Mouse (Mus musculus) adrenal gland, postnatal 36 days (tissue): ENCODE measurements around the gene Gpx5. TPM values are rescaled to one million over a fixed set of nuclear protein-coding genes. Genes with fewer than 3 reads are reported as not detected.
A peak's percentile ranks its signal among the peaks of the same experiment; 100 is the strongest.

Experiments used
- DNase-seq, 2 experiments: peaks; one replicate each; pipeline ENCODE4 v3.0.0; 2021; ENCODE audit warnings: mixed read lengths in 1 of 2
- long read RNA-seq, 2 experiments: library from polyadenylated mRNA; stranded (forward); transcript quantifications; one replicate each; pipeline ENCODE4 v2.0.0; 2021; ENCODE audit warnings: borderline sequencing depth in 2 of 2
- total RNA-seq, 2 experiments: library from RNA; stranded (reverse); gene quantifications; 2 replicates each; pipeline ENCODE4 v1.2.3; 2021

The Gpx5 gene
- total RNA-seq: not detected
- long read RNA-seq, experiment 1: 0 reads
- long read RNA-seq, experiment 2: 0 reads

GRCm38 (mm10) chr13:21292631-21293030 lies at the start of gene Gpx5:
Gene Gpx5 (minus strand): TSS chr13:21292731.
- DNase-seq: no peak

GRCm38 (mm10) chr13:21327424-21327823 lies 34.9 kb upstream of the Gpx5 start:
- DNase-seq: no peak

DNA sequence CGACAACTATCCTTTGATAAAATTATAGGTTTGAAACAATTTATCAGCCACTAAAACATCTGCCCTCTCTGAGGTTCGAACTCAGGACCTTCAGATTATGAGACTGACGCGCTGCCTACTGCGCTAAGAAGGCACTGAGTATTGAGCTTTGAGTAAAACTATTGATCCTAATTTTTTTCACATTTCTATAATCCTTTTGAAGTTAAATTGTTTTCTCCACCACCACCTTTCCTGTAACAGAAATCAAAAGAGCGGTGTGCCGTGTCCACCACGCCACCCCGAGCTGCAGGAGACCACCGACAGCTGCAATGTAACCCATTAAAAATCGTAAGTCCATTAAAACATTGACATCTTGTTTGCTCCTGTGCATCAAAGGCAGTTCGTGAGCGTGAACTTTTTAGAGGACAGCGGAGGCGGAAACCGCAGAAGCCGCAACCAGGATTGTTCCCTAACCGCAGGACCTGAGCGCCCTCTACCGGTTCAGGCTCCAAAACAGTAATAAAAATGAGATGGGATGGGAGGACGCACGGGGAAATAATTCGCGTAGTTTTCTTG lies 34.2 kb upstream of the Gpx5 start:
- DNase-seq: peak; percentile 84 to 90

- DNase-seq: peak in 1 of 2 experiments; percentile 7
These were observed 33.7 kb upstream of the Gpx5 start for GRCm38 (mm10) chr13:21326191-21326590.

GRCm38 (mm10) chr13:21323405-21323804 lies 30.9 kb upstream of the Gpx5 start:
- no peak for DNase-seq

- DNase-seq: no peak
These were observed 30.2 kb upstream of the Gpx5 start for GRCm38 (mm10) chr13:21322509-21323375.

- no peak for DNase-seq
These were observed 29.5 kb upstream of the Gpx5 start for GRCm38 (mm10) chr13:21321890-21322494.

DNA sequence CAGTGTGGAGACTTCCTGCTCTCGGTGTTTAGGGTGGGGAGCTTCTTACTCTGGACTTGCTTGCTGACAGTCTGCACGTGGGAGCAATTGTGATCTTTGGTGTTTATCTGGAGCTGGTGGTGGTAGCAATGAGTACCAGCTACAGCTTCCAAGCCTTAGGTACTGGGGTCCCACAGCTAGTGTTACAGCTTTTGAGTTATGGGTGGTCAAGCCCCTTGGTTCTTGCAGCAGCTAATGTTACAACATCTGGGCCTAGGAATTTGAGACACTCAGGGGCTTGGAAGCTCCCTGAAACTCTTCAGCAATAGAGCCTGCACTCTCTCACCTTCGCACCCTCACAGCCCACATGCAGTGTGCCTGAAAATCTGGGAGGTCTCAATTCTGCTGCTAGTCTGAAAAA lies 27.7 kb upstream of the Gpx5 start:
- no peak for DNase-seq

DNA sequence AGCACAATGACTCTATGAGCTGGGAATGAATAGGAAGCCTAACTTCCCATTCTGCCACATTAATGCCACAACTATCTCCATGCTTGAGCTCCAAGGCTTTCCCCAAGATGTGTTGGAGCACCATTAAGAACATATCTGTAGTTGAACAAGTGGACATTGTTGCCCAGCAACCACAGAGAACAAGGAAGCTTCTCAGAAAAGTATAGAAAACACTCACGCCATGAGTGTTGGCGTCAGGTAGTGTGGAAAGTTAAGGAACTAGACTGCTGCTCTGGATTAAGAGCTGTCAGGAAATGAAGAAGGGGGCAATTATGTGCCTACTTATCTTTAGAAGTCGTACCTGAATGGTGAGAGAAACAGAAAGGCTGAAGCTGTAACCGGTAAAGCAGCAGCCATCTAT lies 21.4 kb upstream of the Gpx5 start:
- DNase-seq: no peak

DNA sequence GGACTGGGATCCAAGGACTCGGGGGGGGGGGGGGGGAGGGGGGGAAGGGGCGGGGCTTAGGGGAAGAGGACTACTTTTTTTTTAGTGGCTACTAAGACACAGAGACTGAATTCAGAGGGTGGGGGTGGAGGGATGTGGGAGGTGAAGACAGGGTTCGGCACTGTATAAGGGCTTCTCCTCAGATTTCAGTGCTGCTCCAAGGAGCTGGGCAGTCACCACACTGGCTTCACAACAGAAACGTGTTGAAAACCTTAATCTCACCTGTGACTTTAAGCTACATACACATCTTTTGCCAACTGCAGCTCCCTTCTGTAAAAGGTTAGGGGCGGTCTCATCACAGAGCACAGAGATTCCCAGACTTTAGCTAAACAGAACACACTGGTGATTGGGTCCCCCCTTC lies 20.3 kb upstream of the Gpx5 start:
- no peak for DNase-seq

GRCm38 (mm10) chr13:21311926-21312325 lies 19.4 kb upstream of the Gpx5 start, which contains the start of gene Gpx6:
Gene Gpx6 (plus strand): TSS chr13:21312125.
- no peak for DNase-seq

- no peak for DNase-seq
These were observed 17.3 kb upstream of the Gpx5 start for GRCm38 (mm10) chr13:21309788-21310187.

DNA sequence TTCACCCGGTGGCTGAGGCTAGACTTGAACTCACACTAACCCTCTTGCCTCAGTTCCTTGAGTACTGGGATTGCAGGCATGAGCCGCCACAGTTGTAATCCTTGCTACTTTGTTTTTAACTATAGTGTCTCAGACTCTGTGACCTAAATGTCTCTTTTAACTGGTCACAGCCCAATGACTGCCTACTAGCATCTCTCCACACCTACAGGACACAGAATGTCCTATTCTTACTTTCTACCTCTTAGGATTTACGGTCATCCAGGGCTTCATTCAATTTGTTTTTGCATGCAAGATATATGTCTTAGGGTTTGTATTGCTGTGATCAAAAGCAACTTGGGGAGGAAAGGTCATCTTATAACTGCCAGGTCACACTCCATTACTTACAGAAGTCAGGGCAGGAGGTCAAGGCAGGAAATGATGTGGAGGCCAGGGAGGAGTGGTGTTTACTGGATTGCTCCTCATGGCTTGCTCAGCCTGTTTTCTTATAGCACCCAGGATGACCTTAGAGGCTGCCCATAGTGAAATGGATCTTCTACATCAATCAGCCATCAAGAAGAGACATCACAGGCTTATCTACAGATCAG lies 12.0 kb upstream of the Gpx5 start:
- no peak for DNase-seq

DNA sequence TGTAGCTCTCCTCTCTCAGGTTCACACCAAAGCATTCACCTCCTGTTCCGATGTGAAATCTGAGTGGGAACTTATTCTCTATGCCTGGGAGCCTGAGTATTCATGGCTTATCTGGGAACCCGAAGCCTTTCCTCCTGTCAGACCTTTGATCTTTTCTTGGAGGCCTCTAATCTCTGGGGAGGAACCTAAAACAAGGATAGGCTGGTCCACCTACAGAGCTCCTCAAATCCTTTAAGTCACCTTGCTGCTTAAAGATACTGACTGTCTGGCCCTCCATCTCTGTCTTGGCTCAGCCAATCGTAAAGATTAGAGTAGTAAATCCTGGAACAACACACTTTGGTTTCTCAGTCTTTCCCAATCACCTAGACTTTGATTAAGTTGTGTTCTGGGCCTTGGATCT lies 6.0 kb upstream of the Gpx5 start:
- DNase-seq: no peak

DNA sequence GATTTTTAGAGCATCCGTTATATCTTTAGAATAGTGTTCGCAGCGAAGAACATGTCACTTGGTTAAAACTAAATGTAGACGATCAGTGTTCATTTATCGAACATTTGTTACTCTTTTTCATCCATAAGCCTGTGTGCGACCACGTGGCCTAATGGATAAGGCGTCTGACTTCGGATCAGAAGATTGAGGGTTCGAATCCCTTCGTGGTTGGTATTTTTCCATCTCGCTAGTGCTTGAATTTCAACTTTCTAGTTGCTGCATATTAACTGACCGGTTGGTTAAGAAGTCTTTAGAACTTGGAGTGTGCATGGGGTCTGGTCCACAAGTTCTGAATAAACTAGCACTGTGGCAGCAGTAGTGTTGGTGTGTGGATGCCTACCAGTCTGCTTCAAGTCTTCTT lies 13.0 kb downstream of the Gpx5 start:
- DNase-seq: peak; percentile 74 to 82

DNA sequence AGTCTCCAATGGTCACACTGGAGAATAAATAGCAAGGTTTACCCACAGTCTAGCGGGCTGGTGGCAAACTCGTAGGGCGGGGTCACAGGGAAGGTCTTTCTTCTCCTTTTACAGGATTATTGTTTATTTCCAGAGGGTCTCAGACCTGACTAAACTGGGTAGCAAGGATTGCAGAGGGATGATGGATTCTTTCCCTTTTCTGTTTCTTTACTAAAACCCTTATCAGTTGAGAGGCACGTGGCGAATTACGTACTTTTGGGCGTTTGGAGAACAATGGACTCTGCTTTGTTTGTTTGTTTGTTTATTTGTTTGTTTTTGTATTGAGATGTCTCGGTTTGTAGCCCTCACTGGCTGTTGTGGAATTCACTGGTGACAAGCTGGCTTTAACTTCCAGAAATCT lies 13.5 kb downstream of the Gpx5 start:
- DNase-seq: no peak

GRCm38 (mm10) chr13:21276551-21276950 lies 16.0 kb downstream of the Gpx5 start:
- DNase-seq: no peak

- peak; percentile 75 to 79 for DNase-seq
These were observed 16.5 kb downstream of the Gpx5 start for GRCm38 (mm10) chr13:21275815-21276550.

DNA sequence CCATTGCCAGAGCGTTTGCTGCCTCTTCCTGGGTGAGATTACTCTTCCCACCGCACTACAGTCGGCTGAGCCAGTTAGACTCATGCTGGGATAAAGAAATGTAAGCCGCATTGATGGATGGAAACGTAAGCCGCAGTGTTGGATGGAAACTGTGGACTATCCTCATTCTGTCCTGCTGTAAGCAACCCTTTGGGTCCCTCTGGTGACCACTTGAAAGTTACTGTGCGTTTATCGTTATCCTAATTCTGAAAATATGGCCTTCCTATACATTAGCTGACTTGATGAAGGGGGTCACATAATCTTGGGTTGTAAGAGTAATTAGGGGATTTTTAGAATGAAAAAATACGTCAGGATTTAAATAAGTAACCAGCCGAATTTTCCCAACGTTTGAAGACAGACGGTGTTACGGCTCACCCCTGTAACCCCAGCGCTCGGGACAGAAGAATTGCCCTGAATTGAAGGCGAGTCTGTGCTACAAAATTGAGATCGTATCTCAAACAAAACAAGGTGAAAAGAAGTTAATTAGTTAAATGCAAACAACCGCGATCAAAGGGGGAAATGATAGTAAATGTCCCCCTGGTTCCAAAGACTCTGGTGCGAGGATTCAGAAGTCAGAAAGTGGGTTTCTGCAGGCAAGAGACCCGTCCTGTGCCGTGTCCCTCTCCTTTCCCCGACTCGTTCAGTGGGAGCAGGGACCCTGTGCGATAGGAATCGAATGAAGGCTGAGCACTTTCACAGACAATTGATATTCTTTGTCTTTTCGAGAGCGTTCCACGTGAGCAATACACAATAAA lies 17.3 kb downstream of the Gpx5 start:
- peak in 1 of 2 experiments; percentile 11 for DNase-seq

DNA sequence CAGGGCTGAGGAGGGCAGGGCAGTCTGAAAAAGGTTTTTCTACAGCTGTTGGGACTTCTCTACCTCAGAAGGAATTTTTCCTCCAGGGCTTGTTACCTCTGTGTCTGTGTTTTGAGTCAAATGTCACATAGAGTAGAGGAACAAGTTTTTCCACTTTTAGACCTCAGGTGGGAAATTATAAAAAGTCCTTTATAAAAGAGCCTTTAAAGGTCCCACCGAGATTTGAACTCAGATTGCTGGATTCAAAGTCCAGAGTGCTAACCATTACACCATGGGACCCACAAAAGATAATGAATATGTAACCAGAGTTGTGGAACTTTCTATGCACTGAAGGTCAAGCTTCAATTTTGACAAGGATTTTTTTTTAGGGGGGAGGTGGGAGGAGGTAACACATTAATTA lies 24.3 kb downstream of the Gpx5 start:
- no peak for DNase-seq

DNA sequence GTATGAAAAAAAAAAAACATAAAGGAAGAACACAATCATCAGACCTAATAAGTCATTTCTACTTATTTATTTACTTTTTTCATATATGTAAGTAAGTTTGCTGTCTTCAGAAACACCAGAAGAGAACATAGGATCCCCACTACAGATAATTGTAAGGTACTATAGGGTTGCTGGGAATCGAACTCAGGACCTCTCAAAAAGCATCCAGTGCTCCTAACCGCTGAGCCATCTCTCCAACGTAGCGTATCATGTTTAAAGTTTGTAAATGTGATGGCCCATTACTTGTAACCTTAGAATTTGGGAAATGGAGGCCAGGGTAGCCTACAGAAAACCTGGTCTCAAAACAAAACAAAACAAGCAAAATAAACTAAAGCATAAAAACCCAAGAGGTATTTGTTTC lies 25.0 kb downstream of the Gpx5 start:
- no peak for DNase-seq
